Mouse (Mus musculus) neural tube, embryonic 15.5 days (tissue): ENCODE measurements around the gene Nkpd1. TPM values are rescaled to one million over a fixed set of nuclear protein-coding genes. Genes with fewer than 3 reads are reported as not detected.
"Not testable (repeated sequence)": the region's sequence is repeated elsewhere in the genome, so short reads cannot be mapped to it uniquely, and the experiment has no call there.

Experiments used
- ATAC-seq: fragments of 200-750 bp; cut with Nextera tagmentation; 2 replicates; pipeline ENCODE4 v1.8.0; 2017; ENCODE audit warnings: mild to moderate bottlenecking, moderate TSS enrichment, moderate library complexity; ENCODE audit not compliant: low FRiP score
- H3K27ac ChIP-seq: fragments of 300-500 bp; sonication (generic); replicated peaks from 2 replicates; pipeline ENCODE4 v1.5.1; 2015; ENCODE audit warnings: mild to moderate bottlenecking, inconsistent platforms
- H3K27me3 ChIP-seq: fragments of 300-500 bp; sonication (generic); replicated peaks from 2 replicates; pipeline ENCODE4 v1.6.1; 2015; ENCODE audit warnings: inconsistent platforms
- H3K36me3 ChIP-seq: fragments of 300-500 bp; sonication (generic); 2 replicates; pipeline ENCODE4 v1.6.1; 2015; ENCODE audit warnings: inconsistent platforms
- H3K4me1 ChIP-seq: fragments of 300-500 bp; sonication (generic); 2 replicates; pipeline ENCODE4 v1.6.1; 2015; ENCODE audit warnings: inconsistent platforms
- H3K4me2 ChIP-seq: fragments of 300-500 bp; sonication (generic); 2 replicates; pipeline ENCODE4 v1.6.1; 2015; ENCODE audit warnings: inconsistent platforms, mild to moderate bottlenecking, moderate library complexity
- H3K4me3 ChIP-seq: fragments of 300-500 bp; sonication (generic); replicated peaks from 2 replicates; pipeline ENCODE4 v1.5.1; 2015; ENCODE audit warnings: mild to moderate bottlenecking, inconsistent platforms
- H3K9ac ChIP-seq: fragments of 300-500 bp; sonication (generic); replicated peaks from 2 replicates; pipeline ENCODE4 v1.6.1; 2015; ENCODE audit warnings: mild to moderate bottlenecking, inconsistent platforms
- H3K9me3 ChIP-seq: fragments of 300-500 bp; sonication (generic); replicated peaks from 2 replicates; pipeline ENCODE4 v1.6.1; 2016; ENCODE audit warnings: inconsistent platforms
- WGBS: fragments of 180-500 bp; shearing (Covaris S2); methylation state at CpG from one replicate; pipeline ENCODE4 v1.1.7; 2015; ENCODE audit warnings: mixed read lengths; 5-methylcytosine and 5-hydroxymethylcytosine counted together
- polyA plus RNA-seq: library from polyadenylated mRNA; unstranded; fragments of >200 nt; fragmentation: Nextera tagmentation; extraction: Ambion mirVana; gene quantifications from 2 replicates; pipeline ENCODE4 v1.2.1, GENCODE M21; 2015

The Nkpd1 gene
- polyA plus RNA-seq, 1 experiment from 2014 or later: 1.2 TPM

- Histone ChIP-seq H3K9ac (peak overlapping the region; percentile 81), H3K4me3 (peak overlapping the region; percentile 70), H3K9me3 (no peaks in the 10 kb centered on the region)
These were observed 10.5 kb upstream of the Nkpd1 start for GRCm38 (mm10) chr7:19506969-19507611.

GRCm38 (mm10) chr7:19507612-19507981 is 10.0 kb upstream of the Nkpd1 start:
- no peak for ATAC-seq
- Histone ChIP-seq H3K9me3 (no peaks in the 10 kb centered on the region), H3K36me3 (no peaks in the 10 kb centered on the region), H3K4me1 (peaks cover 22% of the 10 kb centered on the region), H3K27ac (peak overlapping the region; percentile 87), H3K4me3 (peak overlapping the region; percentile 70), H3K4me2 (peak overlapping the region; percentile 85), H3K27me3 (no peaks in the 10 kb centered on the region), H3K9ac (peak overlapping the region; percentile 81)
- WGBS: 5% methylated on average over 18 of the region's 18 CpGs

More at GRCm38 (mm10) chr7:19506969-19507611, 10.5 kb upstream of the Nkpd1 start:
- Histone ChIP-seq H3K4me1 (peaks cover 22% of the 10 kb centered on the region), H3K36me3 (no peaks in the 10 kb centered on the region), H3K27ac (peak overlapping the region; percentile 87), H3K4me2 (peak overlapping the region; percentile 85), H3K27me3 (no peaks in the 10 kb centered on the region)
- ATAC-seq: peak; percentile 32
- under 1% methylated on average over 71 of the region's 71 CpGs for WGBS

- H3K27me3 ChIP-seq: no peaks in the 10 kb centered on the region
- peak within 1 kb of the TSS; percentile 85 for H3K4me2 ChIP-seq
- WGBS: under 1% methylated on average over 56 of the region's 56 CpGs
- H3K9me3 ChIP-seq: no peaks in the 10 kb centered on the region
- peak within 1 kb of the TSS; percentile 70 for H3K4me3 ChIP-seq
- H3K27ac ChIP-seq: peak within 1 kb of the TSS; percentile 87
- H3K4me1 ChIP-seq: peaks cover 22% of the 10 kb centered on the region
- ATAC-seq: peak; percentile 95
- no peaks in the 10 kb centered on the region for H3K36me3 ChIP-seq
- peak within 1 kb of the TSS; percentile 81 for H3K9ac ChIP-seq
These were observed 9.3 kb upstream of the Nkpd1 start, which contains the start of the genes Bloc1s3 and Trappc6a for GRCm38 (mm10) chr7:19508150-19508923. TSS of gene Bloc1s3 (minus strand) at chr7:19508367. TSS of gene Trappc6a (plus strand) at chr7:19508395.

GRCm38 (mm10) chr7:19508924-19509568 is 8.6 kb upstream of the Nkpd1 start:
- H3K36me3 ChIP-seq: no peaks in the 10 kb centered on the region
- H3K27me3 ChIP-seq: no peaks in the 10 kb centered on the region
- H3K27ac ChIP-seq: peak overlapping the region; percentile 87
- ATAC-seq: peak; percentile 8
- H3K4me1 ChIP-seq: peaks cover 22% of the 10 kb centered on the region
- peak overlapping the region; percentile 85 for H3K4me2 ChIP-seq
- WGBS: 8% methylated on average over 15 of the region's 15 CpGs
- H3K4me3 ChIP-seq: peak overlapping the region; percentile 70
- H3K9me3 ChIP-seq: no peaks in the 10 kb centered on the region
- H3K9ac ChIP-seq: peak overlapping the region; percentile 81

- ATAC-seq: no peak
- H3K9ac ChIP-seq: no peak overlapping the region
- H3K4me3 ChIP-seq: peak overlapping the region; percentile 70
- no peaks in the 10 kb centered on the region for H3K36me3 ChIP-seq
- no peak overlapping the region for H3K27ac ChIP-seq
- no peaks in the 10 kb centered on the region for H3K9me3 ChIP-seq
- no peaks in the 10 kb centered on the region for H3K27me3 ChIP-seq
- 96% methylated on average over 7 of the region's 7 CpGs for WGBS
- peak overlapping the region; percentile 85 for H3K4me2 ChIP-seq
- peaks cover 22% of the 10 kb centered on the region for H3K4me1 ChIP-seq
These were observed 7.9 kb upstream of the Nkpd1 start for GRCm38 (mm10) chr7:19509786-19510185.

- H3K36me3 ChIP-seq, H3K4me3 ChIP-seq, H3K9me3 ChIP-seq, H3K4me2 ChIP-seq, H3K27ac ChIP-seq, H3K27me3 ChIP-seq, ATAC-seq, H3K9ac ChIP-seq: not testable (repeated sequence)
- peaks cover 21% of the 10 kb centered on the region for H3K4me1 ChIP-seq
- 74% methylated on average over 6 of the region's 7 CpGs for WGBS
These were observed 5.7 kb upstream of the Nkpd1 start for GRCm38 (mm10) chr7:19511934-19512333.

GRCm38 (mm10) chr7:19512353-19512752 is 5.3 kb upstream of the Nkpd1 start:
- Histone ChIP-seq H3K4me3 (no peak overlapping the region), H3K9me3 (no peaks in the 10 kb centered on the region), H3K4me2 (no peak overlapping the region), H3K9ac (no peak overlapping the region), H3K36me3 (no peaks in the 10 kb centered on the region), H3K27ac (no peak overlapping the region), H3K27me3 (peaks cover 8% of the 10 kb centered on the region; the same call in 1 of the 2 replicates), H3K4me1 (peaks cover 18% of the 10 kb centered on the region)
- no peak for ATAC-seq
- 87% methylated on average over 6 of the region's 6 CpGs for WGBS

- Histone ChIP-seq H3K36me3 (no peaks in the 10 kb centered on the region), H3K4me1 (peaks cover 41% of the 10 kb centered on the region), H3K27ac (no peak overlapping the region), H3K27me3 (peaks cover 78% of the 10 kb centered on the region), H3K9me3 (no peaks in the 10 kb centered on the region), H3K9ac (peak overlapping the region; percentile 38; the same call in 1 of the 2 replicates), H3K4me3 (peak overlapping the region; percentile 25), H3K4me2 (peak overlapping the region; percentile 51)
- ATAC-seq: no peak
- whole genome bisulfite sequencing: 5% methylated on average over 23 of the region's 23 CpGs
These were observed 2.4 kb downstream of the Nkpd1 start for GRCm38 (mm10) chr7:19520032-19520431.

- Histone ChIP-seq H3K4me1 (peaks cover 34% of the 10 kb centered on the region), H3K4me3 (peak overlapping the region; percentile 41), H3K9me3 (no peaks in the 10 kb centered on the region), H3K36me3 (no peaks in the 10 kb centered on the region), H3K9ac (peak overlapping the region; percentile 45), H3K27me3 (peaks cover 74% of the 10 kb centered on the region), H3K4me2 (peak overlapping the region; percentile 87), H3K27ac (no peak overlapping the region)
- WGBS: 12% methylated on average over 72 of the region's 72 CpGs
- peak; percentile 37; the same call in 1 of the 2 replicates for ATAC-seq
These were observed 5.5 kb downstream of the Nkpd1 start for GRCm38 (mm10) chr7:19523017-19523756.

GRCm38 (mm10) chr7:19523757-19524419 is 6.2 kb downstream of the Nkpd1 start:
- Histone ChIP-seq H3K36me3 (peaks cover 1% of the 10 kb centered on the region; the same call in 1 of the 2 replicates), H3K27me3 (peaks cover 67% of the 10 kb centered on the region), H3K9ac (peak overlapping the region; percentile 45), H3K9me3 (no peaks in the 10 kb centered on the region), H3K27ac (no peak overlapping the region), H3K4me1 (peaks cover 34% of the 10 kb centered on the region), H3K4me3 (peak overlapping the region; percentile 41), H3K4me2 (peak overlapping the region; percentile 87)
- WGBS: 2% methylated on average over 64 of the region's 64 CpGs
- peak; percentile 59 for ATAC-seq
